Mouse (Mus musculus) megakaryocyte, embryonic 14.5 days (primary cell): ENCODE results near the gene Prss1.

Experiments
- FLI1 ChIP-seq: IDR thresholded peaks from 2 replicates; pipeline ENCODE4 v1.6.1; 2012; ENCODE audit warnings: low read length, inconsistent platforms, mixed read lengths
- GATA1 ChIP-seq: IDR thresholded peaks from 3 replicates; pipeline ENCODE4 v1.6.1; 2012; ENCODE audit warnings: mixed read lengths, low read length, inconsistent platforms, borderline replicate concordance

GRCm38 (mm10) chr6:41499374-41499773 lies 40.6 kb downstream of the Prss1 start:
- TF ChIP-seq FLI1 (no peak), GATA1 (no peak)
